Mouse (Mus musculus) midbrain, embryonic 16.5 days (tissue): ENCODE data around the gene Kcnj13. TPM values are rescaled to one million over a fixed set of nuclear protein-coding genes. Genes with fewer than 3 reads are reported as not detected.

Experiments used
- ATAC-seq: fragments of 200-750 bp; cut with Nextera tagmentation; 2 replicates; pipeline ENCODE4 v1.8.0; 2017; ENCODE audit warnings: moderate TSS enrichment
- H3K27ac ChIP-seq: fragments of 300-500 bp; sonication (generic); 2 replicates; pipeline ENCODE4 v1.5.1; 2014; ENCODE audit warnings: mild to moderate bottlenecking, low read length, mixed read lengths
- H3K27me3 ChIP-seq: fragments of 300-500 bp; sonication (generic); 2 replicates; pipeline ENCODE4 v1.6.1; 2014; ENCODE audit warnings: low read depth, low read length, mixed read lengths; ENCODE audit not compliant: control insufficient read depth, insufficient read depth
- H3K36me3 ChIP-seq: fragments of 300-500 bp; sonication (generic); 2 replicates; pipeline ENCODE4 v1.6.1; 2014; ENCODE audit warnings: mild to moderate bottlenecking, low read length, moderate library complexity, mixed read lengths; ENCODE audit not compliant: control insufficient read depth, insufficient read depth
- H3K4me1 ChIP-seq: fragments of 300-500 bp; sonication (generic); 2 replicates; pipeline ENCODE4 v1.6.1; 2014; ENCODE audit warnings: mild to moderate bottlenecking, low read length, mixed read lengths; ENCODE audit not compliant: control insufficient read depth, insufficient read depth
- H3K4me2 ChIP-seq: fragments of 300-500 bp; sonication (generic); 2 replicates; pipeline ENCODE4 v1.6.1; 2014; ENCODE audit warnings: mild to moderate bottlenecking, low read length, mixed read lengths
- H3K4me3 ChIP-seq: fragments of 300-500 bp; sonication (generic); 2 replicates; pipeline ENCODE4 v1.5.1; 2014; ENCODE audit warnings: low read depth, mild to moderate bottlenecking, low read length, moderate library complexity, mixed read lengths
- H3K9ac ChIP-seq: fragments of 300-500 bp; sonication (generic); 2 replicates; pipeline ENCODE4 v1.6.1; 2014; ENCODE audit warnings: low read depth, low read length, mixed read lengths
- H3K9me3 ChIP-seq: fragments of 300-500 bp; sonication (generic); replicated peaks from 2 replicates; pipeline ENCODE4 v1.6.1; 2014; ENCODE audit warnings: mild to moderate bottlenecking, low read length, mixed read lengths; ENCODE audit not compliant: control insufficient read depth, poor library complexity, severe bottlenecking
- WGBS: fragments of 180-500 bp; shearing (Covaris S2); extraction: QIAGEN DNeasy Blood & Tissue Kit; methylation state at CpG from one replicate; pipeline ENCODE4 v1.1.7; 2014; 5-methylcytosine and 5-hydroxymethylcytosine counted together
- polyA plus RNA-seq: library from polyadenylated mRNA; unstranded; fragments of >200 nt; fragmentation: Nextera tagmentation; extraction: Ambion mirVana; gene quantifications from 2 replicates; pipeline ENCODE4 v1.2.1, GENCODE M21; 2015

The Kcnj13 gene
- polyA plus RNA-seq, 1 experiment from 2014 or later, result 7.0 TPM

GRCm38 (mm10) chr1:87386436-87387092, 8.0 kb downstream of the Kcnj13 start:
- 95% methylated on average over 9 of the region's 9 CpGs for WGBS
- H3K9ac ChIP-seq, result no peak overlapping the region
- ATAC-seq, result no peak
- no peaks in the 10 kb centered on the region for H3K27me3 ChIP-seq
- no peak overlapping the region for H3K4me3 ChIP-seq
- no peak overlapping the region for H3K4me2 ChIP-seq
- H3K36me3 ChIP-seq, result 0 out of 2 replicates have a peak, but pooled peaks cover 4% of the 10 kb centered on the region
- no peaks in the 10 kb centered on the region for H3K4me1 ChIP-seq
- no peaks in the 10 kb centered on the region for H3K9me3 ChIP-seq
- H3K27ac ChIP-seq, result no peak overlapping the region

GRCm38 (mm10) chr1:87381152-87381551, 13.4 kb downstream of the Kcnj13 start:
- Histone ChIP-seq H3K36me3 (peaks cover 3% of the 10 kb centered on the region), H3K9ac (no peak overlapping the region), H3K27ac (no peak overlapping the region), H3K9me3 (no peaks in the 10 kb centered on the region), H3K4me2 (no peak overlapping the region), H3K4me3 (no peak overlapping the region), H3K27me3 (no peaks in the 10 kb centered on the region), H3K4me1 (no peaks in the 10 kb centered on the region)
- 91% methylated on average over 3 of the region's 3 CpGs for WGBS
- no peak for ATAC-seq

GRCm38 (mm10) chr1:87379919-87380318, 14.6 kb downstream of the Kcnj13 start:
- peaks cover 3% of the 10 kb centered on the region for H3K36me3 ChIP-seq
- no peak overlapping the region for H3K4me2 ChIP-seq
- H3K27ac ChIP-seq, result no peak overlapping the region
- H3K9me3 ChIP-seq, result no peaks in the 10 kb centered on the region
- H3K9ac ChIP-seq, result no peak overlapping the region
- no peaks in the 10 kb centered on the region for H3K27me3 ChIP-seq
- ATAC-seq, result no peak
- H3K4me3 ChIP-seq, result no peak overlapping the region
- H3K4me1 ChIP-seq, result no peaks in the 10 kb centered on the region
- 89% methylated on average over 1 of the region's 1 CpGs for WGBS

- 91% methylated on average over 3 of the region's 3 CpGs for WGBS
- no peak overlapping the region for H3K4me3 ChIP-seq
- no peak for ATAC-seq
- no peak overlapping the region for H3K27ac ChIP-seq
- H3K9me3 ChIP-seq, result no peaks in the 10 kb centered on the region
- H3K4me1 ChIP-seq, result no peaks in the 10 kb centered on the region
- H3K9ac ChIP-seq, result no peak overlapping the region
- H3K36me3 ChIP-seq, result peaks cover 3% of the 10 kb centered on the region
- no peaks in the 10 kb centered on the region for H3K27me3 ChIP-seq
- H3K4me2 ChIP-seq, result no peak overlapping the region
These were observed 16.4 kb downstream of the Kcnj13 start for GRCm38 (mm10) chr1:87378024-87378560.

- peaks cover 6% of the 10 kb centered on the region for H3K36me3 ChIP-seq
- H3K27ac ChIP-seq, result no peak overlapping the region
- no peak overlapping the region for H3K4me3 ChIP-seq
- H3K27me3 ChIP-seq, result no peaks in the 10 kb centered on the region
- no peaks in the 10 kb centered on the region for H3K9me3 ChIP-seq
- H3K4me2 ChIP-seq, result no peak overlapping the region
- ATAC-seq, result no peak
- WGBS, result 81% methylated on average over 1 of the region's 1 CpGs
- no peak overlapping the region for H3K9ac ChIP-seq
- no peaks in the 10 kb centered on the region for H3K4me1 ChIP-seq
These were observed 34.3 kb downstream of the Kcnj13 start for GRCm38 (mm10) chr1:87360276-87360675.

GRCm38 (mm10) chr1:87350576-87350975, 44.0 kb downstream of the Kcnj13 start:
- H3K4me1 ChIP-seq, result no peaks in the 10 kb centered on the region
- WGBS, result 97% methylated on average over 2 of the region's 2 CpGs
- H3K4me2 ChIP-seq, result no peak overlapping the region
- H3K27ac ChIP-seq, result no peak overlapping the region
- 0 out of 2 replicates have a peak, but pooled peaks cover 6% of the 10 kb centered on the region for H3K36me3 ChIP-seq
- no peak for ATAC-seq
- no peak overlapping the region for H3K4me3 ChIP-seq
- no peak overlapping the region for H3K9ac ChIP-seq
- H3K27me3 ChIP-seq, result no peaks in the 10 kb centered on the region
- no peaks in the 10 kb centered on the region for H3K9me3 ChIP-seq

Other genes with a start within 250 kb of the Kcnj13 start
- gene Ecel1, start 238.2 kb downstream of the Kcnj13 start, polyA plus RNA-seq, result 14.4 and 25.7 TPM in 2 replicates
- 0.34 TPM in 1 of 2 replicates, not detected in the other for gene Prss56, start 211.4 kb downstream of the Kcnj13 start, polyA plus RNA-seq
- not detected in 2 replicates for gene Chrnd, start 204.1 kb downstream of the Kcnj13 start, polyA plus RNA-seq
- gene Chrng, start 190.1 kb downstream of the Kcnj13 start, polyA plus RNA-seq, result not detected in 2 replicates
- gene Eif4e2, start 180.8 kb downstream of the Kcnj13 start, polyA plus RNA-seq, result 86.6 and 92.5 TPM in 2 replicates
- gene Efhd1, start 130.4 kb downstream of the Kcnj13 start, polyA plus RNA-seq, result 0.36 and 1.4 TPM in 2 replicates
- gene Gigyf2, start 67.7 kb downstream of the Kcnj13 start, polyA plus RNA-seq, result 66.4 and 75.4 TPM in 2 replicates
- gene Snorc, start 75.5 kb upstream of the Kcnj13 start, polyA plus RNA-seq, result 0.51 and 1.0 TPM in 2 replicates
- 0.47 and 0.90 TPM in 2 replicates for gene Neu2, start 115.2 kb upstream of the Kcnj13 start, polyA plus RNA-seq
- gene Ngef, start 179.1 kb upstream of the Kcnj13 start, polyA plus RNA-seq, result 23.1 and 31.8 TPM in 2 replicates
- 3.3 and 5.6 TPM in 2 replicates for gene Inpp5d, start 225.6 kb upstream of the Kcnj13 start, polyA plus RNA-seq